Mouse (Mus musculus): ENCODE data around the gene Gpc1.

- TF ChIP-seq POLR2A (IDR thresholded peaks at IDR 0.05; ENCODE audit: low read depth, low read length) (no peak), CTCF (IDR thresholded peaks at IDR 0.05; ENCODE audit: extremely low read depth, insufficient read depth, insufficient read length, insufficient replicate concordance) (no peak)
These were observed 7.8 kb downstream of the Gpc1 start for GRCm38 (mm10) chr1:92839211-92839610.

All from spleen, adult 2 months (tissue).